ENCODE assay signal across 9 mouse cellular contexts in the genomic region with DNA sequence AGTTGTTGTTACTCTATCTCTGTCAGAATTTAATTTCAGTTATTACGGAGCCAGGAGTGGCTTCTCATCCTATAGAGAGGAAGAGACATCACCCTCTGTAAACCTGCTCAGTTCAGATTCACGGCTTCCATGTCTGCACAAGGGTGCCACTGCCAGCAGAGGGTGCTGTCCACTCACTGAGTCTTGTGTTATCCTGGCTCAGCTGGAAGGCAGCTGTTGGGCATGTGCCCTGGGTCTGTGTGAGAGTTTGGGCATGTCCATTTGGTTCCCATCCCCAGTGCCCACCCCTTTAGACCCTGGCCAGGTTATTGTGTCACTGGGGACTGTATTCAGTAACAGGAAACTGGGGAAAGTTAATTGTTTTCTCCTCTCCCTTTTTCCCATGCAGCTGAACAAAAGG. TPM values are rescaled to one million over a fixed set of nuclear protein-coding genes. Genes with fewer than 3 reads are reported as not detected.
A peak's percentile ranks its signal among the peaks of the same experiment; 100 is the strongest.
DNase-seq lines count a peak whose midpoint lies in the region; ATAC-seq and TF ChIP-seq lines count a peak whose summit lies in the region.
"Had no signal": no experiment of that assay in that cellular context is flagged by ENCODE, and none has a peak within 500 bp of the region (broad histone marks: within the 10 kb centered on the region; RNA-seq: fewer than 3 reads in every experiment).

No protein-coding gene starts in this region.

- H3K36me3 ChIP-seq in MEL (ENCODE audit: control insufficient read depth in 1 of 2, insufficient read depth in 2 of 2, low read length in 2 of 2), result peaks cover 4 to 20% of the 10 kb centered on the region in 2 experiments
- peaks cover 22% of the 10 kb centered on the region for H3K36me3 ChIP-seq in forebrain, embryonic 14.5 days (ENCODE audit: control insufficient read depth, insufficient read depth, low read length)

- H3K4me1 ChIP-seq in MEL (ENCODE audit: control insufficient read depth in 1 of 2, insufficient read depth in 2 of 2, low read length in 2 of 2), result peaks cover 4 to 12% of the 10 kb centered on the region in 2 experiments; a peak in 3 of 4 replicates
- H3K4me1 ChIP-seq in forebrain, embryonic 14.5 days (ENCODE audit: control insufficient read depth, insufficient read depth, low read length), result no peaks in the 10 kb centered on the region
- H3K4me1 ChIP-seq: neural tube, embryonic 12.5 days had no signal

- TF ChIP-seq POLR2A in MEL (IDR thresholded peaks at IDR 0.05; ENCODE audit: control insufficient read depth in 1 of 2, insufficient read depth in 1 of 2, low read depth in 1 of 2, low read length in 2 of 2, poor library complexity in 1 of 2), result no peak
- TF ChIP-seq POLR2A in brain, embryonic 14.5 days (IDR thresholded peaks at IDR 0.05; ENCODE audit: borderline replicate concordance, extremely low read depth, insufficient read depth, insufficient read length, poor library complexity, severe bottlenecking), result no peak

- no peak overlapping the region for H3K27ac ChIP-seq in MEL (ENCODE audit: control insufficient read depth, low read depth, low read length)
- no peak overlapping the region for H3K27ac ChIP-seq in forebrain, embryonic 14.5 days (ENCODE audit: low read depth, low read length)
- H3K27ac ChIP-seq: neural tube, embryonic 12.5 days had no signal

- peak; percentile 98 to 99 (median 99) for TF ChIP-seq CTCF in MEL (IDR thresholded peaks at IDR 0.05 in 2 of 3, conservative IDR thresholded peaks at IDR 0.05 in 1 of 3; ENCODE audit: control insufficient read depth in 1 of 3, insufficient read depth in 1 of 3, low read depth in 2 of 3, low read length in 3 of 3, poor library complexity in 1 of 3, severe bottlenecking in 1 of 3)
- TF ChIP-seq CTCF in brain, embryonic 14.5 days (IDR thresholded peaks at IDR 0.05; ENCODE audit: borderline replicate concordance, extremely low read depth, insufficient read depth, insufficient read length), result peak; percentile 92

- H3K4me3 ChIP-seq in MEL (ENCODE audit: control insufficient read depth in 1 of 2, insufficient read depth in 1 of 2, low read depth in 2 of 2, low read length in 2 of 2), result no peak overlapping the region
- H3K4me3 ChIP-seq in forebrain, embryonic 14.5 days (ENCODE audit: low read depth, low read length), result no peak overlapping the region
- H3K4me3 ChIP-seq: neural tube, embryonic 12.5 days had no signal

- no peak overlapping the region for H3K9ac ChIP-seq in MEL (ENCODE audit: control insufficient read depth, low read depth, low read length, poor library complexity, severe bottlenecking)
- H3K9ac ChIP-seq in forebrain, embryonic 14.5 days (ENCODE audit: low read length), result no peak overlapping the region
- H3K9ac ChIP-seq: neural tube, embryonic 12.5 days had no signal

- TF ChIP-seq EP300 in MEL (IDR thresholded peaks at IDR 0.05; ENCODE audit: low read depth in 1 of 2, low read length in 2 of 2), result no peak

- peak; percentile 88 for DNase-seq in MEL (ENCODE audit: low read depth, low spot score)
- peak; percentile 74 for DNase-seq in brain, embryonic 14.5 days (ENCODE audit: low read depth)
- DNase-seq in forebrain, embryonic 14.5 days (ENCODE audit: low spot score), result peak; percentile 77
- peak; percentile 63 to 65 for DNase-seq in layer of hippocampus, postnatal 14 days (ENCODE audit: low spot score in 2 of 2)
- DNase-seq in lung, postnatal 25 days (ENCODE audit: low spot score), result peak; percentile 83
- DNase-seq in right cerebral cortex, postnatal 25 days, result peak; percentile 57
- DNase-seq in urinary bladder, postnatal 25 days (ENCODE audit: low spot score), result peak; percentile 81

- H3K9me3 ChIP-seq in MEL (replicated peaks; ENCODE audit: insufficient read depth, low read length), result no peaks in the 10 kb centered on the region
- H3K9me3 ChIP-seq in forebrain, embryonic 14.5 days (replicated peaks; ENCODE audit: control insufficient read depth, low read length), result no peaks in the 10 kb centered on the region
- H3K9me3 ChIP-seq: neural tube, embryonic 12.5 days had no signal

- peak; percentile 97 for TF ChIP-seq RAD21 in MEL (IDR thresholded peaks at IDR 0.05; ENCODE audit: low read depth, low read length)

- no peak overlapping the region for H3K4me2 ChIP-seq in forebrain, embryonic 14.5 days (ENCODE audit: low read length)
- H3K4me2 ChIP-seq: neural tube, embryonic 12.5 days had no signal

- H3K79me2 ChIP-seq in MEL (ENCODE audit: control insufficient read depth, insufficient read depth, low read length, poor library complexity), result no peaks in the 10 kb centered on the region; the same call in 1 of the 2 replicates

- 0 out of 2 replicates have a peak, but pooled peaks have one; percentile 18 for ATAC-seq in forebrain, embryonic 14.5 days
- ATAC-seq in hematopoietic stem cell, adult 5-6 weeks (replicated peaks in 1 of 2; ENCODE audit: insufficient read depth in 1 of 2, low FRiP score in 2 of 2, low TSS enrichment in 1 of 2, low read depth in 1 of 2, poor library complexity in 2 of 2, severe bottlenecking in 2 of 2), result peak; percentile 78 to 82

- 41% methylated on average over 2 of the region's 2 CpGs for WGBS in forebrain, embryonic 14.5 days

- H3K27me3 ChIP-seq in MEL (ENCODE audit: control insufficient read depth in 1 of 2, insufficient read depth in 2 of 2, low read length in 2 of 2), result no peaks in the 10 kb centered on the region
- no peaks in the 10 kb centered on the region for H3K27me3 ChIP-seq in forebrain, embryonic 14.5 days (replicated peaks; ENCODE audit: control insufficient read depth, insufficient read depth, low read length)
- H3K27me3 ChIP-seq: neural tube, embryonic 12.5 days had no signal

TF ChIP-seq in MEL, 35 proteins besides CTCF, POLR2A, EP300 and RAD21:
- no peak for TF ChIP-seq KAT2A (conservative IDR thresholded peaks at IDR 0.05; ENCODE audit: low read depth, low read length)
- no peak for TF ChIP-seq ZKSCAN1 (IDR thresholded peaks at IDR 0.05; ENCODE audit: low read depth, low read length)
- no peak for TF ChIP-seq MYC (IDR thresholded peaks at IDR 0.05; ENCODE audit: low read depth, low read length)
- no peak for TF ChIP-seq MAX (IDR thresholded peaks at IDR 0.05; ENCODE audit: low read length)
- TF ChIP-seq HCFC1 (IDR thresholded peaks at IDR 0.05; ENCODE audit: low read depth, low read length), result no peak
- TF ChIP-seq TAL1 (IDR thresholded peaks at IDR 0.05; ENCODE audit: low read length), result no peak
- TF ChIP-seq BHLHE40 (IDR thresholded peaks at IDR 0.05; ENCODE audit: borderline replicate concordance, low read depth, low read length), result no peak; the same call in 1 of the 2 replicates
- TF ChIP-seq UBTF (IDR thresholded peaks at IDR 0.05; ENCODE audit: borderline replicate concordance, insufficient read depth, low read depth, low read length), result no peak
- TF ChIP-seq POLR2AphosphoS2 (IDR thresholded peaks at IDR 0.05; ENCODE audit: low read length), result no peak
- no peak for TF ChIP-seq USF2 (IDR thresholded peaks at IDR 0.05; ENCODE audit: borderline replicate concordance in 1 of 2, insufficient read depth in 1 of 2, low read depth in 1 of 2, low read length in 2 of 2)
- no peak for TF ChIP-seq TBP (IDR thresholded peaks at IDR 0.05; ENCODE audit: low read depth, low read length)
- no peak for TF ChIP-seq CHD1 (IDR thresholded peaks at IDR 0.05; ENCODE audit: low read depth, low read length)
- TF ChIP-seq ZC3H11A (IDR thresholded peaks at IDR 0.05; ENCODE audit: low read depth, low read length), result peak; percentile 87
- no peak for TF ChIP-seq MYB (IDR thresholded peaks at IDR 0.05; ENCODE audit: low read depth, low read length)
- no peak; the same call in 1 of the 2 replicates for TF ChIP-seq SIN3A (IDR thresholded peaks at IDR 0.05; ENCODE audit: low read length)
- no peak for TF ChIP-seq E2F4 (IDR thresholded peaks at IDR 0.05; ENCODE audit: borderline replicate concordance, low read depth, low read length)
- no peak for TF ChIP-seq NELFE (IDR thresholded peaks at IDR 0.05; ENCODE audit: low read depth, low read length)
- peak; percentile 96 for TF ChIP-seq SMC3 (IDR thresholded peaks at IDR 0.05; ENCODE audit: low read depth, low read length)
- no peak for TF ChIP-seq ZMIZ1 (IDR thresholded peaks at IDR 0.05; ENCODE audit: low read depth, low read length)
- TF ChIP-seq NRF1 (IDR thresholded peaks at IDR 0.05; ENCODE audit: insufficient read depth, low read depth, low read length, poor library complexity, severe bottlenecking), result 0 out of 2 replicates have a peak, but pooled peaks have one; percentile 16

RNA-seq across cellular contexts. Expression of a gene that starts 55.7 kb away (rescaled TPM):
- 4.1 and 5.2 TPM in 2 replicates for total RNA-seq in MEL (2012; rRNA removed)
- 1 to 10 TPM in 1 of 2 experiments, not detected in 1; 6.8 TPM for polyA plus RNA-seq in MEL (2012; ENCODE audit: insufficient read depth in 1 of 2, insufficient read length in 2 of 2, low read depth in 1 of 2, low replicate concordance in 2 of 2, missing spikeins in 1 of 2)
- 23.3 and 33.0 TPM in 2 replicates for polyA plus RNA-seq in brain, embryonic 14.5 days (2012; rRNA removed)
- 45.9 and 56.0 TPM in 2 replicates for polyA plus RNA-seq in forebrain, embryonic 14.5 days (2014; fragmentation: Nextera tagmentation; extraction: Ambion mirVana)
- total RNA-seq in hematopoietic stem cell, adult 5-6 weeks (2017), result 8.5 and 9.0 TPM in 2 replicates
- total RNA-seq in layer of hippocampus, postnatal 14 days (2021), result 10 to 100 TPM; 94.4 to 98.0 TPM

RNA-seq across cellular contexts. Expression of a gene that starts 55.8 kb away (rescaled TPM):
- total RNA-seq in MEL (2012; rRNA removed), result 11.6 and 13.6 TPM in 2 replicates
- 10 to 100 TPM in 1 of 2 experiments, not detected in 1; 19.0 TPM for polyA plus RNA-seq in MEL (2012; ENCODE audit: insufficient read depth in 1 of 2, insufficient read length in 2 of 2, low read depth in 1 of 2, low replicate concordance in 2 of 2, missing spikeins in 1 of 2)
- polyA plus RNA-seq in brain, embryonic 14.5 days (2012; rRNA removed), result 35.0 and 39.3 TPM in 2 replicates
- polyA plus RNA-seq in forebrain, embryonic 14.5 days (2014; fragmentation: Nextera tagmentation; extraction: Ambion mirVana), result 12.9 and 13.7 TPM in 2 replicates
- total RNA-seq in hematopoietic stem cell, adult 5-6 weeks (2017), result 59.6 and 87.5 TPM in 2 replicates
- 10 to 100 TPM; 23.8 to 24.9 TPM for total RNA-seq in layer of hippocampus, postnatal 14 days (2021)
